Mouse (Mus musculus): ENCODE data around the gene Tank.

Tank gene

GRCm38 (mm10) chr2:61578433-61578832, at the start of gene Tank:
TSS of gene Tank (plus strand) at chr2:61578585.
- no peak for DNase-seq

GRCm38 (mm10) chr2:61532326-61532725, 46.1 kb upstream of the Tank start:
- DNase-seq, result peak in 1 of 2 experiments; percentile 29

GRCm38 (mm10) chr2:61533131-61533530, 45.3 kb upstream of the Tank start:
- peak; percentile 32 to 40 for DNase-seq

GRCm38 (mm10) chr2:61536901-61537300, 41.5 kb upstream of the Tank start:
- no peak for DNase-seq

GRCm38 (mm10) chr2:61539378-61539777, 39.0 kb upstream of the Tank start:
- no peak for DNase-seq

- no peak for DNase-seq
Measured at GRCm38 (mm10) chr2:61542426-61542825, 36.0 kb upstream of the Tank start.

- DNase-seq, result no peak
Measured at GRCm38 (mm10) chr2:61545666-61546065, 32.7 kb upstream of the Tank start.

- DNase-seq, result no peak
Measured at GRCm38 (mm10) chr2:61548021-61548420, 30.4 kb upstream of the Tank start.

- no peak for DNase-seq
Measured at GRCm38 (mm10) chr2:61551680-61552079, 26.7 kb upstream of the Tank start.

GRCm38 (mm10) chr2:61555367-61555766, 23.0 kb upstream of the Tank start:
- DNase-seq, result no peak

GRCm38 (mm10) chr2:61555825-61556224, 22.6 kb upstream of the Tank start:
- no peak for DNase-seq

GRCm38 (mm10) chr2:61556639-61557038, 21.7 kb upstream of the Tank start:
- DNase-seq, result peak; percentile 61 to 68

GRCm38 (mm10) chr2:61557848-61558471, 20.4 kb upstream of the Tank start:
- DNase-seq, result no peak

GRCm38 (mm10) chr2:61561058-61561457, 17.3 kb upstream of the Tank start:
- no peak for DNase-seq

- DNase-seq, result no peak
Measured at GRCm38 (mm10) chr2:61563202-61563601, 15.2 kb upstream of the Tank start.

- DNase-seq, result peak in 1 of 2 experiments; percentile 34
Measured at GRCm38 (mm10) chr2:61567045-61567783, 11.2 kb upstream of the Tank start.

- DNase-seq, result peak; percentile 39 to 64
Measured at GRCm38 (mm10) chr2:61569181-61569580, 9.2 kb upstream of the Tank start.

- no peak for DNase-seq
Measured at GRCm38 (mm10) chr2:61571343-61571955, 6.9 kb upstream of the Tank start.

- no peak for DNase-seq
Measured at GRCm38 (mm10) chr2:61576497-61576896, 1.9 kb upstream of the Tank start.

- no peak for DNase-seq
Measured at GRCm38 (mm10) chr2:61576928-61577695, 1.3 kb upstream of the Tank start.

GRCm38 (mm10) chr2:61577696-61578062, 706 bp upstream of the Tank start:
- DNase-seq, result no peak

- DNase-seq, result no peak
Measured at GRCm38 (mm10) chr2:61579501-61579990, 1.2 kb downstream of the Tank start.

- no peak for DNase-seq
Measured at GRCm38 (mm10) chr2:61580091-61580490, 1.7 kb downstream of the Tank start.

All from lung, adult 18-20 months (tissue).